Mouse (Mus musculus): Measurements from ENCODE around the gene Gorasp2. TPM values are rescaled to one million over a fixed set of nuclear protein-coding genes. Genes with fewer than 3 reads are reported as not detected.

Gorasp2 gene
- total and polyA plus RNA-seq, 3 experiments, result 65.4 to 145 (median 77.4) TPM

GRCm38 (mm10) chr2:70640968-70641367, 20.4 kb upstream of the Gorasp2 start:
- in situ Hi-C loops (cut with MboI; ENCODE audit: low pct_ligation_motif_present, low pct_unique_long_range_greater_than_20kb, low sequenced_read_pairs), result no loop called here
- H3K27me3 ChIP-seq (replicated peaks), result no peaks in the 10 kb centered on the region
- dilution Hi-C loops (cut with MboI; ENCODE audit: extremely low pct_ligation_motif_present, extremely low pct_unique_long_range_greater_than_20kb, low sequenced_read_pairs), result no loop called here
- no peak overlapping the region for H3K27ac ChIP-seq (ENCODE audit: insufficient read depth, low read depth)
- H3K4me3 ChIP-seq (replicated peaks in 1 of 3; ENCODE audit: low read depth in 2 of 3, low read length in 2 of 3, poor library complexity in 1 of 3), result no peak overlapping the region
- no peaks in the 10 kb centered on the region for H3K4me1 ChIP-seq (ENCODE audit: control insufficient read depth in 1 of 2, insufficient read depth in 2 of 2)
- TF ChIP-seq TBP (conservative IDR thresholded peaks at IDR 0.05; ENCODE audit: low read depth, low read length) (no peak), POLR2A (IDR thresholded peaks at IDR 0.05; ENCODE audit: low read depth, low read length) (no peak), USF1 (IDR thresholded peaks at IDR 0.05; ENCODE audit: low read depth, low read length) (no peak), CHD2 (IDR thresholded peaks at IDR 0.05; ENCODE audit: low read length) (no peak), RAD21 (IDR thresholded peaks at IDR 0.05; ENCODE audit: low read depth, low read length) (peak; percentile 15), PAX5 (IDR thresholded peaks at IDR 0.05; ENCODE audit: low read length) (no peak), CTCF (conservative IDR thresholded peaks at IDR 0.05 in 1 of 2, IDR thresholded peaks at IDR 0.05 in 1 of 2; ENCODE audit: low read depth in 2 of 2, low read length in 2 of 2) (peak in 1 of 2 experiments; percentile 43; a peak in 2 of 4 replicates), ZNF384 (IDR thresholded peaks at IDR 0.05; ENCODE audit: low read depth, low read length) (no peak)
- H3K79me2 ChIP-seq (replicated peaks; ENCODE audit: control insufficient read depth, extremely low read depth, insufficient read depth, poor library complexity, severe bottlenecking), result no peaks in the 10 kb centered on the region
- no peak overlapping the region for H3K4me2 ChIP-seq (ENCODE audit: insufficient read depth, low read depth, poor library complexity, severe bottlenecking)
- no peak overlapping the region for H3K9ac ChIP-seq (ENCODE audit: insufficient read depth, low read depth)
- no peak for DNase-seq (ENCODE audit: extremely low read depth)
- no peaks in the 10 kb centered on the region for H3K9me3 ChIP-seq (replicated peaks; ENCODE audit: low read length)
- H3K36me3 ChIP-seq (replicated peaks in 1 of 2; ENCODE audit: control insufficient read depth in 1 of 2, insufficient read depth in 1 of 2, low read length in 1 of 2), result no peaks in the 10 kb centered on the region

- Histone ChIP-seq H3K9ac (ENCODE audit: insufficient read depth, low read depth) (no peak overlapping the region), H3K4me3 (replicated peaks in 1 of 3; ENCODE audit: low read depth in 2 of 3, low read length in 2 of 3, poor library complexity in 1 of 3) (no peak overlapping the region), H3K27me3 (replicated peaks) (no peaks in the 10 kb centered on the region), H3K36me3 (replicated peaks in 1 of 2; ENCODE audit: control insufficient read depth in 1 of 2, insufficient read depth in 1 of 2, low read length in 1 of 2) (no peaks in the 10 kb centered on the region), H3K4me2 (ENCODE audit: insufficient read depth, low read depth, poor library complexity, severe bottlenecking) (no peak overlapping the region), H3K79me2 (replicated peaks; ENCODE audit: control insufficient read depth, extremely low read depth, insufficient read depth, poor library complexity, severe bottlenecking) (no peaks in the 10 kb centered on the region), H3K27ac (ENCODE audit: insufficient read depth, low read depth) (no peak overlapping the region), H3K4me1 (ENCODE audit: control insufficient read depth in 1 of 2, insufficient read depth in 2 of 2) (no peaks in the 10 kb centered on the region), H3K9me3 (replicated peaks; ENCODE audit: low read length) (no peaks in the 10 kb centered on the region)
- TF ChIP-seq ELF1 (IDR thresholded peaks at IDR 0.05; ENCODE audit: low read depth, low read length) (no peak), SMC3 (IDR thresholded peaks at IDR 0.05; ENCODE audit: low read depth, low read length) (no peak)
- DNase-seq (ENCODE audit: extremely low read depth), result no peak
- dilution Hi-C loops (cut with MboI; ENCODE audit: extremely low pct_ligation_motif_present, extremely low pct_unique_long_range_greater_than_20kb, low sequenced_read_pairs) (no loop called here), in situ Hi-C loops (cut with MboI; ENCODE audit: low pct_ligation_motif_present, low pct_unique_long_range_greater_than_20kb, low sequenced_read_pairs) (no loop called here)
These were observed 18.3 kb upstream of the Gorasp2 start for GRCm38 (mm10) chr2:70642971-70643565.

DNA sequence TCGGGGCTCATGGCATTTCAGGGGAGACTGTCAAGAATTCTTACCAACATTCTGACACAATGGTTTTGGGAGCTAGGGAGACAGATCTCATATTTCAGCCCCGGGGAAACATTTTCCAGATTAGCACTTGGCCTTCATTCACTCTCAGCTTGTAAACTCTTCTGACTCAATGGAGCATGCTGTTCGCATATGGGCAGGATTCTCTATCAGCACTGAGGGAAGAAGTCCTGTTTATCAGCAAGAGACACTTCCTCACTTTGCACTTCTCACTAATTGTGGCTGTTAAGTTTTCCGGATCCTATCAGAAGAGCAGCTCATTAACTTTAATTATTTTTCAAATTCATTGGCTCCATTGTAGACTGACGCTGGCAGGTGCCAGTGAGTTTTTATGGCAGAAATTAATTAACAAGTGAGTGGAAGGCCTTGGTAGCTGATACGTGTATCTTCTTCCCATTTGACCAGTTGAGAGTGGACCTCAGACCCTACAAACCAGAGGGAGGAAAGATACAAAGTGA, 16.1 kb upstream of the Gorasp2 start:
- no peak overlapping the region for H3K9ac ChIP-seq (ENCODE audit: insufficient read depth, low read depth)
- H3K36me3 ChIP-seq (replicated peaks in 1 of 2; ENCODE audit: control insufficient read depth in 1 of 2, insufficient read depth in 1 of 2, low read length in 1 of 2), result no peaks in the 10 kb centered on the region
- H3K4me3 ChIP-seq (replicated peaks in 1 of 3; ENCODE audit: low read depth in 2 of 3, low read length in 2 of 3, poor library complexity in 1 of 3), result no peak overlapping the region
- H3K27ac ChIP-seq (ENCODE audit: insufficient read depth, low read depth), result no peak overlapping the region
- no peak overlapping the region for H3K4me2 ChIP-seq (ENCODE audit: insufficient read depth, low read depth, poor library complexity, severe bottlenecking)
- no peaks in the 10 kb centered on the region for H3K9me3 ChIP-seq (replicated peaks; ENCODE audit: low read length)
- no peaks in the 10 kb centered on the region for H3K79me2 ChIP-seq (replicated peaks; ENCODE audit: control insufficient read depth, extremely low read depth, insufficient read depth, poor library complexity, severe bottlenecking)
- H3K4me1 ChIP-seq (ENCODE audit: control insufficient read depth in 1 of 2, insufficient read depth in 2 of 2), result no peaks in the 10 kb centered on the region
- DNase-seq (ENCODE audit: extremely low read depth), result no peak
- in situ Hi-C loops (cut with MboI; ENCODE audit: low pct_ligation_motif_present, low pct_unique_long_range_greater_than_20kb, low sequenced_read_pairs), result no loop called here
- TF ChIP-seq PAX5 (IDR thresholded peaks at IDR 0.05; ENCODE audit: low read length) (no peak), TCF12 (IDR thresholded peaks at IDR 0.05; ENCODE audit: low read depth, low read length) (no peak), POLR2A (IDR thresholded peaks at IDR 0.05; ENCODE audit: low read depth, low read length) (no peak), CHD2 (IDR thresholded peaks at IDR 0.05; ENCODE audit: low read length) (no peak), ETS1 (conservative IDR thresholded peaks at IDR 0.05; ENCODE audit: low read depth, low read length) (no peak), MAFK (IDR thresholded peaks at IDR 0.05; ENCODE audit: insufficient replicate concordance, low read length) (no peak), MYC (IDR thresholded peaks at IDR 0.05; ENCODE audit: low read depth, low read length) (no peak), MXI1 (IDR thresholded peaks at IDR 0.05; ENCODE audit: low read depth, low read length) (no peak), BHLHE40 (IDR thresholded peaks at IDR 0.05; ENCODE audit: low read depth, low read length) (no peak)
- no peaks in the 10 kb centered on the region for H3K27me3 ChIP-seq (replicated peaks)
- dilution Hi-C loops (cut with MboI; ENCODE audit: extremely low pct_ligation_motif_present, extremely low pct_unique_long_range_greater_than_20kb, low sequenced_read_pairs), result no loop called here
